Mouse (Mus musculus) MEL (cell line): ENCODE results near the gene Traf2.

ENCODE experiments used
- BHLHE40 ChIP-seq: IDR thresholded peaks from 2 replicates; pipeline ENCODE4 v1.6.1; 2012; ENCODE audit warnings: low read depth, mild to moderate bottlenecking, inconsistent platforms, low read length, improper control_type of control experiment, borderline replicate concordance
- CHD2 ChIP-seq: IDR thresholded peaks from 2 replicates; pipeline ENCODE4 v1.6.1; 2011; ENCODE audit warnings: low read length, improper control_type of control experiment
- CTCF ChIP-seq, 3 experiments: IDR thresholded peaks in 2 of 3; conservative IDR thresholded peaks in 1 of 3; 2 replicates each; pipeline ENCODE4 v1.5.1; 2011 to 2012; ENCODE audit warnings: low read length in 3 of 3, low read depth in 2 of 3, mild to moderate bottlenecking in 2 of 3, improper control_type of control experiment in 1 of 3, inconsistent platforms in 1 of 3, mixed read lengths in 1 of 3, moderate library complexity in 1 of 3; ENCODE audit not compliant: control insufficient read depth in 1 of 3, insufficient read depth in 1 of 3, poor library complexity in 1 of 3, severe bottlenecking in 1 of 3
- E2F4 ChIP-seq: IDR thresholded peaks from 2 replicates; pipeline ENCODE4 v1.6.1; 2011; ENCODE audit warnings: low read depth, low read length, improper control_type of control experiment, borderline replicate concordance
- EP300 ChIP-seq, 2 experiments: IDR thresholded peaks; 2 replicates each; pipeline ENCODE4 v1.6.1; 2011; ENCODE audit warnings: improper control_type of control experiment in 2 of 2, low read length in 2 of 2, low read depth in 1 of 2, mild to moderate bottlenecking in 1 of 2
- MAX ChIP-seq: IDR thresholded peaks from 2 replicates; pipeline ENCODE4 v1.6.1; 2011; ENCODE audit warnings: low read length, improper control_type of control experiment
- MXI1 ChIP-seq: IDR thresholded peaks from 2 replicates; pipeline ENCODE4 v1.6.1; 2011; ENCODE audit warnings: mild to moderate bottlenecking, low read depth, low read length, improper control_type of control experiment
- POLR2A ChIP-seq, 2 experiments: IDR thresholded peaks; 2 replicates each; pipeline ENCODE4 v1.6.1; 2011 to 2012; ENCODE audit warnings: low read length in 2 of 2, mild to moderate bottlenecking in 2 of 2, control low read depth in 1 of 2, improper control_type of control experiment in 1 of 2, low read depth in 1 of 2, moderate library complexity in 1 of 2; ENCODE audit not compliant: control insufficient read depth in 1 of 2, insufficient read depth in 1 of 2, poor library complexity in 1 of 2
- RAD21 ChIP-seq: IDR thresholded peaks from 2 replicates; pipeline ENCODE4 v1.6.1; 2011; ENCODE audit warnings: mild to moderate bottlenecking, low read depth, low read length, improper control_type of control experiment
- TAL1 ChIP-seq: IDR thresholded peaks from 2 replicates; pipeline ENCODE4 v1.6.1; 2012; ENCODE audit warnings: mild to moderate bottlenecking, inconsistent platforms, low read length, moderate library complexity, mixed read lengths

DNA sequence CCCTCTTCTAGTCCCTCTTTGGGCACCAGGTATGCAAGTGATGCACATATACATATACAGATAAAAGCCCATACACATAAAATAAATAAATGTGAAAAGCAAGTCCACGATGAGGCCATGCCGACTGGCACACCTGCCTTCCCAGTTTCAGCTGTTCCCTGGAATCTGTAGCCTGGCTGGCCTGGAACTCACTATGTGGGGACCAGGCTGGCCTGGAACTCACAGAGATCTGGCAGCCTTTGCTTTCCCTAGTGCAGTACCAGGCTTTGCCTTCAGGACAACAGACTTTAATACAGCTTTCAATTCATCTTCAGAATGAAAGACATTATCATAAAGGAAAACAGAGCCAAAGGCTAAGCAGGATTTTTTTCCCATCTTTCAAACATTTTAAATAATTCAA lies 13.0 kb downstream of the Traf2 start:
- no peak for TF ChIP-seq CHD2
- TF ChIP-seq MAX: no peak
- TF ChIP-seq MXI1: no peak
- no peak for TF ChIP-seq TAL1
- TF ChIP-seq RAD21: no peak
- TF ChIP-seq CTCF (IDR thresholded peaks at IDR 0.05 in 2 of 3, conservative IDR thresholded peaks at IDR 0.05 in 1 of 3; ENCODE audit: control insufficient read depth in 1 of 3, insufficient read depth in 1 of 3, low read depth in 2 of 3, low read length in 3 of 3, poor library complexity in 1 of 3, severe bottlenecking in 1 of 3): no peak
- no peak for TF ChIP-seq POLR2A (IDR thresholded peaks at IDR 0.05; ENCODE audit: control insufficient read depth in 1 of 2, insufficient read depth in 1 of 2, low read depth in 1 of 2, low read length in 2 of 2, poor library complexity in 1 of 2)
- TF ChIP-seq BHLHE40: no peak
- no peak for TF ChIP-seq EP300 (IDR thresholded peaks at IDR 0.05; ENCODE audit: low read depth in 1 of 2, low read length in 2 of 2)
- no peak for TF ChIP-seq E2F4
